In genomic region chr1:86339156-86339812, GRCm38 (mm10) we compare ENCODE assay signal across 8 mouse cellular contexts. TPM values are rescaled to one million over a fixed set of nuclear protein-coding genes. Genes with fewer than 3 reads are reported as not detected.
A peak's percentile ranks its signal among the peaks of the same experiment; 100 is the strongest.
DNase-seq lines count a peak whose midpoint lies in the region; ATAC-seq lines count a peak whose summit lies in the region.

No protein-coding gene starts in this region.

- H3K4me3 ChIP-seq in midbrain, embryonic 14.5 days (replicated peaks; ENCODE audit: low read depth, low read length) = no peak overlapping the region

- DNase-seq in urinary bladder, adult 18-20 months (ENCODE audit: low spot score in 2 of 2) = peak; percentile 48 to 53
- DNase-seq in urinary bladder, adult 2 months (ENCODE audit: low spot score) = no peak
- peak; percentile 93 for DNase-seq in embryo, embryonic 10.5 days (ENCODE audit: low spot score)
- DNase-seq in gastrocnemius, postnatal 4 days (ENCODE audit: low spot score in 2 of 2) = peak; percentile 68 to 79
- DNase-seq in kidney, adult 11 months = peak; percentile 58
- peak; percentile 56 to 74 for DNase-seq in left cerebral cortex, postnatal 36 days (ENCODE audit: low spot score in 2 of 2)
- peak; percentile 94 for DNase-seq in midbrain, embryonic 14.5 days
- DNase-seq in spleen, postnatal 10 days (ENCODE audit: low spot score in 2 of 2) = peak; percentile 70 to 87

- no peaks in the 10 kb centered on the region for H3K4me1 ChIP-seq in midbrain, embryonic 14.5 days (ENCODE audit: control insufficient read depth, insufficient read depth, low read length)

- WGBS in midbrain, embryonic 14.5 days = 28% methylated on average over 4 of the region's 4 CpGs

- peak; percentile 67; the same call in 1 of the 2 replicates for ATAC-seq in midbrain, embryonic 14.5 days (ENCODE audit: low FRiP score, low TSS enrichment)

- H3K36me3 ChIP-seq in midbrain, embryonic 14.5 days (ENCODE audit: control insufficient read depth, insufficient read depth, low read length) = no peaks in the 10 kb centered on the region

- intact Hi-C loops in left cerebral cortex, postnatal 36 days (cut with DNase I) = loop anchor here (2.0 kb wide), 2 partner anchors 124 to 160 kb away; no protein-coding TSS in a partner anchor

- H3K27ac ChIP-seq in midbrain, embryonic 14.5 days (replicated peaks; ENCODE audit: low read depth, low read length) = no peak overlapping the region

- H3K9ac ChIP-seq in midbrain, embryonic 14.5 days (replicated peaks; ENCODE audit: low read length) = no peak overlapping the region

- H3K27me3 ChIP-seq in midbrain, embryonic 14.5 days (ENCODE audit: control insufficient read depth, insufficient read depth, low read length) = no peaks in the 10 kb centered on the region

- no peaks in the 10 kb centered on the region for H3K9me3 ChIP-seq in midbrain, embryonic 14.5 days (ENCODE audit: control insufficient read depth, low read length)

- H3K4me2 ChIP-seq in midbrain, embryonic 14.5 days (ENCODE audit: low read length) = no peak overlapping the region

RNA-seq across cellular contexts. Expression of gene Ncl, which starts 19.9 kb away (rescaled TPM):
- 64.7 and 132 TPM in 2 replicates for polyA plus RNA-seq in urinary bladder, adult 2 months (2012; rRNA removed)
- total RNA-seq in gastrocnemius, postnatal 4 days (2021) = 100 to 1,000 TPM; 185 to 230 TPM
- 100 to 1,000 TPM; 132 to 142 TPM for total RNA-seq in left cerebral cortex, postnatal 36 days (2021)
- polyA plus RNA-seq in midbrain, embryonic 14.5 days (2014; fragmentation: Nextera tagmentation; extraction: Ambion mirVana) = 153 and 154 TPM in 2 replicates

RNA-seq across cellular contexts. Expression of gene B3gnt7, which starts 36.7 kb away (rescaled TPM):
- 1.4 and 2.3 TPM in 2 replicates for polyA plus RNA-seq in urinary bladder, adult 2 months (2012; rRNA removed)
- total RNA-seq in gastrocnemius, postnatal 4 days (2021) = under 1 TPM; 0.54 to 0.65 TPM
- 1 to 10 TPM in 1 of 2 experiments, under 1 TPM in 1; 0.84 to 1.3 TPM for total RNA-seq in left cerebral cortex, postnatal 36 days (2021)
- polyA plus RNA-seq in midbrain, embryonic 14.5 days (2014; fragmentation: Nextera tagmentation; extraction: Ambion mirVana) = 5.9 and 7.0 TPM in 2 replicates
